ENCODE assay signal across 26 mouse cellular contexts in the genomic region with DNA sequence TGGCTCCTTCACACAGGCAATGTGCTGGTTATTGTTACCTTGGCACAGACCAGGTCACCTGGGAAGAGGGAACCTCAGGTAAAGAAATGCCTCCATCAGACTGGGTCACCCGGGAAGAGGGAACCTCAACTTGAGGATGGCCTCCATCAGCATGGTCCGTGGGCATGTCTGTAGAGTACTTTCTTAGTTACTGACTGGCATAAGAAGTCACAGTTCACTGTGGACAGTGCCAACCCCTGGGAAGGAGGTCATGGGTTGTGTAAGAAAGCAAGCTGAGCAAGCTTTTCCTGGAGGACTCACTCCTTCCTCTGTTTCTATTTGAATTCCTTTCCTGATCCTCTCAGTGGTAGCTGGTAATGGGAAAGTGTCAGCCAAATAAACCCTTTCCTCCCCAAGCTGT.
"Had no signal": no experiment of that assay in that cellular context is flagged by ENCODE, and none has a peak within 500 bp of the region (broad histone marks: within the 10 kb centered on the region; RNA-seq: fewer than 3 reads in every experiment).

No protein-coding gene starts in this region.

- ATAC-seq: forebrain, embryonic 13.5 days; forebrain, embryonic 14.5 days; forebrain, embryonic 15.5 days; forebrain, embryonic 16.5 days; forebrain, postnatal 0 days had no signal

- H3K4me2 ChIP-seq: embryonic facial prominence, embryonic 12.5 days; embryonic facial prominence, embryonic 13.5 days; embryonic facial prominence, embryonic 15.5 days; forebrain, embryonic 12.5 days; forebrain, embryonic 13.5 days; forebrain, embryonic 15.5 days had no signal

- H3K27me3 ChIP-seq: embryonic facial prominence, embryonic 12.5 days; embryonic facial prominence, embryonic 15.5 days; forebrain, embryonic 12.5 days; forebrain, embryonic 15.5 days had no signal

- DNase-seq: cerebellum, adult 2 months; cerebellum, adult 8-10 months; cerebellum, adult 9-11 months; cerebellum, postnatal 10 days; cerebellum, postnatal 14 days; cerebellum, postnatal 36 days; embryo, embryonic 11 days; forebrain, postnatal 0 days; gastrocnemius, adult 2 months; gastrocnemius, postnatal 10 days; gastrocnemius, postnatal 14 days; gastrocnemius, postnatal 25 days; gastrocnemius, postnatal 36 days; heart, adult 18-20 months; heart, adult 2 months had no signal

- H3K4me1 ChIP-seq: embryonic facial prominence, embryonic 12.5 days; embryonic facial prominence, embryonic 15.5 days; forebrain, embryonic 15.5 days had no signal

- H3K36me3 ChIP-seq: embryonic facial prominence, embryonic 10.5 days; embryonic facial prominence, embryonic 12.5 days; embryonic facial prominence, embryonic 13.5 days; embryonic facial prominence, embryonic 15.5 days; forebrain, embryonic 10.5 days; forebrain, embryonic 12.5 days; forebrain, embryonic 15.5 days had no signal

- H3K9ac ChIP-seq: embryonic facial prominence, embryonic 12.5 days; embryonic facial prominence, embryonic 13.5 days; embryonic facial prominence, embryonic 15.5 days; forebrain, embryonic 12.5 days; forebrain, embryonic 13.5 days; forebrain, embryonic 15.5 days; forebrain, postnatal 0 days had no signal

- H3K27ac ChIP-seq: embryonic facial prominence, embryonic 10.5 days; embryonic facial prominence, embryonic 12.5 days; embryonic facial prominence, embryonic 13.5 days; embryonic facial prominence, embryonic 15.5 days; forebrain, embryonic 10.5 days; forebrain, embryonic 12.5 days; forebrain, embryonic 13.5 days; forebrain, embryonic 15.5 days; gastrocnemius, adult 2 months; heart, adult 2 months had no signal

- H3K9me3 ChIP-seq: embryonic facial prominence, embryonic 10.5 days; embryonic facial prominence, embryonic 12.5 days; embryonic facial prominence, embryonic 13.5 days; embryonic facial prominence, embryonic 15.5 days; forebrain, embryonic 10.5 days; forebrain, embryonic 12.5 days; forebrain, embryonic 13.5 days; forebrain, embryonic 15.5 days had no signal

- H3K4me3 ChIP-seq: embryonic facial prominence, embryonic 10.5 days; embryonic facial prominence, embryonic 12.5 days; embryonic facial prominence, embryonic 13.5 days; embryonic facial prominence, embryonic 15.5 days; erythroblast, embryonic 14.5 days; forebrain, embryonic 10.5 days; forebrain, embryonic 12.5 days; forebrain, embryonic 13.5 days; forebrain, embryonic 15.5 days; gastrocnemius, adult 2 months; heart, adult 2 months had no signal
